Mouse (Mus musculus) lung, postnatal 0 days (tissue): ENCODE data around the gene Casp7.

Source experiments
- CTCF ChIP-seq: IDR thresholded peaks from 2 replicates; pipeline ENCODE4 v1.5.1; 2016; ENCODE audit warnings: antibody characterized with exemption, mild to moderate bottlenecking
- EP300 ChIP-seq: IDR thresholded peaks from 2 replicates; pipeline ENCODE4 v1.6.1; 2016; ENCODE audit warnings: antibody characterized with exemption, mild to moderate bottlenecking, control low read depth

- TF ChIP-seq CTCF (no peak), EP300 (no peak)
Measured at GRCm38 (mm10) chr19:56380341-56380740, 16.6 kb upstream of the Casp7 start.
